Mouse (Mus musculus) neural tube, embryonic 13.5 days (tissue): ENCODE measurements around the gene Gdf10. TPM values are rescaled to one million over a fixed set of nuclear protein-coding genes. Genes with fewer than 3 reads are reported as not detected.

Source experiments
- ATAC-seq: fragments of 200-750 bp; cut with Nextera tagmentation; 2 replicates; pipeline ENCODE4 v1.8.0; 2017; ENCODE audit warnings: low read depth, mild to moderate bottlenecking, moderate TSS enrichment, moderate library complexity
- H3K27ac ChIP-seq: fragments of 300-500 bp; sonication (generic); replicated peaks from 2 replicates; pipeline ENCODE4 v1.5.1; 2015; ENCODE audit warnings: moderate library complexity, mild to moderate bottlenecking, inconsistent platforms
- H3K27me3 ChIP-seq: fragments of 300-500 bp; sonication (generic); 2 replicates; pipeline ENCODE4 v1.6.1; 2015; ENCODE audit warnings: mild to moderate bottlenecking, inconsistent platforms
- H3K36me3 ChIP-seq: fragments of 300-500 bp; sonication (generic); 2 replicates; pipeline ENCODE4 v1.6.1; 2015; ENCODE audit warnings: mild to moderate bottlenecking, inconsistent platforms
- H3K4me1 ChIP-seq: fragments of 300-500 bp; sonication (generic); replicated peaks from 2 replicates; pipeline ENCODE4 v1.6.1; 2015; ENCODE audit warnings: inconsistent platforms
- H3K4me2 ChIP-seq: fragments of 300-500 bp; sonication (generic); 2 replicates; pipeline ENCODE4 v1.6.1; 2015; ENCODE audit warnings: inconsistent platforms, mild to moderate bottlenecking, moderate library complexity
- H3K4me3 ChIP-seq: fragments of 300-500 bp; sonication (generic); 2 replicates; pipeline ENCODE4 v1.5.1; 2015; ENCODE audit warnings: mild to moderate bottlenecking, inconsistent platforms
- H3K9ac ChIP-seq: fragments of 300-500 bp; sonication (generic); 2 replicates; pipeline ENCODE4 v1.6.1; 2015; ENCODE audit warnings: moderate library complexity, mild to moderate bottlenecking, inconsistent platforms
- H3K9me3 ChIP-seq: fragments of 300-500 bp; sonication (generic); 2 replicates; pipeline ENCODE4 v1.6.1; 2016; ENCODE audit warnings: inconsistent platforms
- WGBS: fragments of 180-500 bp; shearing (Covaris S2); methylation state at CpG from one replicate; pipeline ENCODE4 v1.1.7; 2015; 5-methylcytosine and 5-hydroxymethylcytosine counted together
- polyA plus RNA-seq: library from polyadenylated mRNA; unstranded; fragments of >200 nt; fragmentation: Nextera tagmentation; extraction: Ambion mirVana; gene quantifications from 2 replicates; pipeline ENCODE4 v1.2.1, GENCODE M21; 2015

The Gdf10 gene
- polyA plus RNA-seq, 1 experiment from 2014 or later: 9.2 TPM

DNA sequence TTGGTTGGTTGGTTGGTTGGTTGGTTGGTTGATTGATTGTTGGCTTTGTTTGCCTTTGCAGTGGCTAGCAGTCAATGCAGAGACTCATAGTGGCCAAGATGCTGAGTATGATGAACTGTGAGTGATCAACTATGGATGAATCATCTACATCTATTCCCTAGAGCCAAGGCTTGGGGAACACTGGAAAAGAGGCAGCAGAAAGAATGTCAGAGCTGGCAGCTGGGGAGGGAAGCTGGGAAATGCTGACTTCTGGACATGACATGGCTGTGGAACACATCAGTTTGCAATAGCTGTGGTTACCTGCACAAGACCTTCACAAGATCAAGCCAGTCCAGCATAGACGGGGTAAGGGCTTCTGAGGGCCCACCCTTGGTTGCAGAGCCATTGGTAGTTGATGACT lies 20.2 kb upstream of the Gdf10 start:
- H3K36me3 ChIP-seq: no peaks in the 10 kb centered on the region
- 88% methylated on average over 1 of the region's 1 CpGs for WGBS
- no peaks in the 10 kb centered on the region for H3K4me1 ChIP-seq
- H3K4me2 ChIP-seq: no peak overlapping the region
- no peak overlapping the region for H3K9ac ChIP-seq
- no peak for ATAC-seq
- no peak overlapping the region for H3K4me3 ChIP-seq
- no peaks in the 10 kb centered on the region for H3K27me3 ChIP-seq
- H3K9me3 ChIP-seq: no peaks in the 10 kb centered on the region
- H3K27ac ChIP-seq: no peak overlapping the region

DNA sequence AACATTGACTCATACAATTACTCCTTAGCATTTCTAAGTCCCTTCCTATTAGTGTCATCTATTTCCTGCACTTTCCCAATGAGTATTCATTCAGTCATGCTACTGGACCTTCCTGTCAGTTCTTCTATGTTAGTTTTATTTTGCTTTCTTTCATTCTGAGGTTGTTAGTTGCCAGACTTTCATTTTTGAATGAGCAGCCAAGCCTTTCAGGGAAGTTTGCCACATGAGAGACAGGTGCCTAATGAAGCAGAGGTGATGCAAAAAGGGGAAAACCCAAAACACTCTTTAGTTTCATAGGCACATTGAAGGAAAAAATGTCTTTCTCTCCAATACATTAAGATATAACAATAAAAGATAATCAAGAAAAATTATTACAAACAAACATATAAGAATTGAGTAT lies 18.5 kb upstream of the Gdf10 start:
- no peaks in the 10 kb centered on the region for H3K9me3 ChIP-seq
- H3K4me1 ChIP-seq: no peaks in the 10 kb centered on the region
- ATAC-seq: no peak

DNA sequence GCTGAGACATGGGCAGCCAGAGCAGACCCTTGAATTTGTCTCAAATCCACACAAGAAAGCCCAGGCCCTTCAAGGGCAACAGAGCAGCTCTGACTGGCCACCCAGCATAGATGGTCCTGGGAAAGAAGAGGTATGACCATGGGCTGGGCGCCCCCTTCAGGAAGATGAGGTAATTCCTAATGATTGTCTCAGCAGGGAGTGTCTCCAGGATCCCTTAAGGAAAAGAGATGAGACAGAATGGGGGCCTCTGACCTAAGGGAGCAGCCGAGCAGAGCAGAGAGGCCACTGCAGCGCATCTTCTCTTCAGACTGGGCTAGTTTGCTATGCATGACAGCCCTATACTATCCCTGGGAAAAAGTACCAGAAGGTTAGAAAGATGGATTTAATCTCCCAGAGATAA lies 9.7 kb upstream of the Gdf10 start:
- no peak overlapping the region for H3K4me2 ChIP-seq
- 34% methylated on average over 3 of the region's 3 CpGs for WGBS
- no peak for ATAC-seq

More for the DNA sequence above, 18.5 kb upstream of the Gdf10 start:
- Histone ChIP-seq H3K36me3 (no peaks in the 10 kb centered on the region), H3K4me2 (no peak overlapping the region), H3K27me3 (no peaks in the 10 kb centered on the region), H3K9ac (no peak overlapping the region), H3K27ac (no peak overlapping the region), H3K4me3 (no peak overlapping the region)

DNA sequence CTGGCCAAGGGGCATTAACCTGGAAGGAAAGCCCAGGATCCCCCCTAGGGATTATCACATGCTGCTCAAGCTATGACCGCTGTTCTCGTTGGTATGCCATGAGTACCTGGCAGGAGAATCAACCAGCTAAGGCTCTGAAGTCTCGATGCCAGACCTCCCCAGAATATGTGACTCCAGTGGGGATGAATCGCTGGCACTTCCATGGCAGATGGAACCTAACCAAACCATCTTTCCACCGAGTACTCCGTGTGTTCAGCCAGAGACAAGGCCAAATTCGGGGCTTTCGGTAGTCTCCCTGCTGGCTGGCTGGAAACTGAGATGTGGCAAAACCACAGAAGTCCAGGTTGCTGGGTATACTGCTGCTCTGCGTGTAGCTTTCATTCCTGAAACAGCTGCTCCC lies 9.2 kb upstream of the Gdf10 start:
- Histone ChIP-seq H3K4me3 (no peak overlapping the region), H3K27me3 (peaks cover 16% of the 10 kb centered on the region), H3K4me2 (no peak overlapping the region), H3K9ac (no peak overlapping the region), H3K36me3 (no peaks in the 10 kb centered on the region), H3K9me3 (no peaks in the 10 kb centered on the region), H3K4me1 (peaks cover 10% of the 10 kb centered on the region), H3K27ac (no peak overlapping the region)
- ATAC-seq: no peak
- 94% methylated on average over 9 of the region's 9 CpGs for WGBS

More for the DNA sequence above, 9.7 kb upstream of the Gdf10 start:
- Histone ChIP-seq H3K4me1 (peaks cover 5% of the 10 kb centered on the region), H3K9ac (no peak overlapping the region), H3K4me3 (no peak overlapping the region), H3K36me3 (no peaks in the 10 kb centered on the region), H3K27ac (no peak overlapping the region), H3K9me3 (no peaks in the 10 kb centered on the region), H3K27me3 (peaks cover 13% of the 10 kb centered on the region)

DNA sequence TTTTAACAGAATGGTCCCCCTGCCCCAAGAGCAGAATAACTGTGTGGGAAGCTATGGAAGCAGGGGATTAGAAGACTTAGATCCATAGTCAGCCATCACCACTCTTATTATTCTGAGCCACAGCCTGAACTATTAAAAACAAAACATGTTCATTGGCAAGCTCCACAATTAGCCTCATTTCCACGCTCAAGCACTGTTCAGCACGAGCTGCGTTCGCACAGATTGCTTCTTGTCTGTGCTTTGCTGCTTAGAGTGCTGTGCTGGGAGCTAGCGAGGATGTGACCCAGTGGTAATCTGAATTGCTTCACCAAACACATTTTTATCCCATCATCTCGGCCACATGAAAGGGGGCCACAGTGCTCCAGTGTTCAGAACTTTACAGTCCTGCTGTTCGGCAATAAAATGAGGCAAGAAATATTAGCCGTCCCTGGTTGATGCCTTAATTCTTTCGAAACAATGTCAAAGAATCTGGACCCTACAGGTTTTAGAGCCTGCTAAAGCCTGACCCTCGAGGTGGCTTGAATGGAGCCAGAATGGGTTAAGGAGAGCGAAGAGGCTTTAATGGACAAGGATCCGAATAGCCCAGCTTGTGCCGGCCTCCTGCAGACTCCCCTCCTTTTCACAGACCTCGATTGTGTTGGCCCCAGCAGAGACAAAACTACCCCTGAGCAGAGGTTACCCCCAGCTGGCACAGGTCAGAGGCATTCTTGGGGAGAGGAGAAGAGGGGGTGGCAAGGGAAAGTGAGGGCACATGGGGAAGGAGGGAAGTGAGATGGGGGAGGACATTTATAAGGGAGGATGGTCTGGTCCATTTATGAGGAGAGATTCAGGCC lies 2.4 kb upstream of the Gdf10 start:
- H3K4me1 ChIP-seq: peaks cover 48% of the 10 kb centered on the region
- peaks cover 83% of the 10 kb centered on the region for H3K27me3 ChIP-seq
- ATAC-seq: 0 out of 2 replicates have a peak, but pooled peaks have one; percentile 32
- no peak overlapping the region for H3K4me3 ChIP-seq
- no peaks in the 10 kb centered on the region for H3K9me3 ChIP-seq
- no peaks in the 10 kb centered on the region for H3K36me3 ChIP-seq
- H3K27ac ChIP-seq: no peak overlapping the region
- no peak overlapping the region for H3K9ac ChIP-seq
- WGBS: 7% methylated on average over 14 of the region's 14 CpGs
- H3K4me2 ChIP-seq: no peak overlapping the region

DNA sequence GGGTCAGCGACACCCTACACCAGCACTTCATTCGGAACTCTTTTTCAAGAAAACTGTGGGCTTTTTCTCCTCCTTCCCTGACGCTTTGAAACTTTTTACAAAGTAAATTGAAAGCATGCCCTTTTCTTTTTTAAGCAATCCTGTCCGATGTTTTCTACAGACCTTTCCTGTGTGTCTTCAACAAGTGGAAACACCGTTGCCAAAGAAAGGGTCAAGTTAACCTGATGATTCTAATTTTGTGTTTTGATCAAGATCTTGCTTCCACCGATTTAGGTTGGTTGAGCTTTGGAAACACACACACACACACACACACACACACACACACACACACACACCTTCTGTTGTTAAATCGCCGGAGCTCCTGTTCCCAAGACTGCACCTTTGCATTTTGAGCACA lies 618 bp upstream of the Gdf10 start:
- Histone ChIP-seq H3K27me3 (peaks cover 92% of the 10 kb centered on the region), H3K27ac (no peak overlapping the region), H3K9me3 (no peaks in the 10 kb centered on the region), H3K9ac (peak overlapping the region; percentile 64), H3K4me3 (peak overlapping the region; percentile 52), H3K4me1 (peaks cover 48% of the 10 kb centered on the region), H3K36me3 (no peaks in the 10 kb centered on the region), H3K4me2 (peak overlapping the region; percentile 87)
- WGBS: 14% methylated on average over 8 of the region's 8 CpGs
- ATAC-seq: no peak

DNA sequence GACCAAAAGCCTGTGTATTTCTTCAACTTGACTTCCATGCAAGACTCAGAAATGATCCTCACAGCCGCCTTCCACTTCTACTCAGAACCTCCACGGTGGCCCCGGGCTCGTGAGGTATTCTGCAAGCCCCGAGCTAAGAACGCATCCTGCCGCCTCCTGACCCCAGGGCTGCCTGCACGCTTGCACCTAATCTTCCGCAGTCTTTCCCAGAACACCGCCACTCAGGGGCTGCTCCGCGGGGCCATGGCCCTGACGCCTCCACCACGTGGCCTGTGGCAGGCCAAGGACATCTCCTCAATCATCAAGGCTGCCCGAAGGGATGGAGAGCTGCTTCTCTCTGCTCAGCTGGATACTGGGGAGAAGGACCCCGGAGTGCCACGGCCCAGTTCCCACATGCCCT lies 8.5 kb downstream of the Gdf10 start:
- no peak overlapping the region for H3K4me2 ChIP-seq
- no peak overlapping the region for H3K4me3 ChIP-seq
- H3K27ac ChIP-seq: no peak overlapping the region
- no peaks in the 10 kb centered on the region for H3K9me3 ChIP-seq
- no peak overlapping the region for H3K9ac ChIP-seq
- ATAC-seq: no peak
- no peaks in the 10 kb centered on the region for H3K36me3 ChIP-seq
- no peaks in the 10 kb centered on the region for H3K4me1 ChIP-seq
- H3K27me3 ChIP-seq: peaks cover 38% of the 10 kb centered on the region
- WGBS: 68% methylated on average over 17 of the region's 17 CpGs

DNA sequence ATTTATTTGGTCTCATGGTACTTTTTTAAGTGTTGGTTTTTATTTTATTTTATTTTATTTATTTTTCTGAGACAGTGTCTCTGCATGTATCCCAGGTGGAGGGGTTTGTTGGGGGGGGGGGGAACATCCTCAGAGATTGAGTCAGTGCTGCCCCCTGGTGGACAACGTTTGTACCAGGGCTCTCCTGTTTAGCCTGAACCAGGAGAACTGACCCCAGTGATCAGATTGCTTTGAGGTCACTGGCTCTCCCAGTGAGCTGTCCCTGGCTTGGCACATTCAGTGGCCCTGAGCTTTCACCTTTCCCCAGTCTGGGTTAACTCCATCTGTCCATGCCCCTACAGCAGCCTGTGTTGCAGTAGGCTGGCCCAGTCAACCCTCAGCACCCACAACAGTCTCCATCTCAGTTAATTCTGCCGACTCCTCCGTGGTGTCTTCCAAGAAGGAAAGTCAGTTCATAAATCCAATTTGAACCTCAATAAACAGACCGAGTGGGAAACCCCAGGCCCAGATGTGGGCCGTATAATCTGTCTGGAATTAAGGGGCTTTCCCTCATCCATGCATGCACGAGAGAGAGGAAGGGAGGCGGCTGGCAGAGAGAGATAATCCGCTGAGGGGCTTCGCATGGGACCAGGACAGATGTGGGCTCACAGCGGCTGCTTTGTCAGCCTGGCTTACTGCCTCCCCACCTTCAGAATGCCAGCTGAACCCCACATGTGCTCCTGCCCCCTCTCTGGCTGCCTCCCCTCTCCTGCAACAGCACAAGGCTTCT lies 9.7 kb downstream of the Gdf10 start:
- ATAC-seq: peak; percentile 41; the same call in 1 of the 2 replicates
- Histone ChIP-seq H3K27me3 (peaks cover 31% of the 10 kb centered on the region), H3K9me3 (no peaks in the 10 kb centered on the region), H3K4me2 (no peak overlapping the region), H3K36me3 (no peaks in the 10 kb centered on the region), H3K9ac (no peak overlapping the region), H3K27ac (no peak overlapping the region), H3K4me3 (no peak overlapping the region), H3K4me1 (no peaks in the 10 kb centered on the region)
- WGBS: 64% methylated on average over 10 of the region's 10 CpGs

DNA sequence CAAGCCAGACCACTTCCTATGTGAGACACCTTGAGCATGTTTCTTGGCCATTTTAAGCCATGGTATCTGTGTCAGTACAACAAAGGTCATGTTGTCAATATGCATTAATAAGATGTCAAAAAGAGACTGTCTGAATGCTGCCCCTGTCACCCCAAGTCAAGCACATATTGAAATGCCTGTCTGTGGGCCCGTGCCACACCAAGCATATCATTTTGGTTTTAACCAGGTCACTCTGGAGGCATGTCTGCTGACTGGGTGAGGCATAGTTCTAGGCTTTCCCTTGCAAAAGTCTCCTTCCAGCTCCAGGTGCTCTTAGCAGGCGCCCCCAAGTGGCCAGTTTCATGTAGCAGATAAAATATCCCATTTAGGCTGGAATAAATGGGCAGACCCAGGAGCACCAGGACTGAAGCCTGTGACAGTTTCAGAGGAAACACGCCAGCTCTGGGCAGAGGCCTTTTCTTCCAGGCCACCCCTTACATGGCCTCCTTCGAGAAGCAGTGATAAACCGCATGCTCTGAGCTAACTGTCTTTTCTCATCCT lies 10.5 kb downstream of the Gdf10 start:
- Histone ChIP-seq H3K9ac (no peak overlapping the region), H3K27me3 (peaks cover 31% of the 10 kb centered on the region), H3K4me3 (no peak overlapping the region), H3K27ac (no peak overlapping the region), H3K4me2 (no peak overlapping the region), H3K9me3 (no peaks in the 10 kb centered on the region), H3K4me1 (no peaks in the 10 kb centered on the region), H3K36me3 (no peaks in the 10 kb centered on the region)
- 46% methylated on average over 5 of the region's 5 CpGs for WGBS
- ATAC-seq: no peak

DNA sequence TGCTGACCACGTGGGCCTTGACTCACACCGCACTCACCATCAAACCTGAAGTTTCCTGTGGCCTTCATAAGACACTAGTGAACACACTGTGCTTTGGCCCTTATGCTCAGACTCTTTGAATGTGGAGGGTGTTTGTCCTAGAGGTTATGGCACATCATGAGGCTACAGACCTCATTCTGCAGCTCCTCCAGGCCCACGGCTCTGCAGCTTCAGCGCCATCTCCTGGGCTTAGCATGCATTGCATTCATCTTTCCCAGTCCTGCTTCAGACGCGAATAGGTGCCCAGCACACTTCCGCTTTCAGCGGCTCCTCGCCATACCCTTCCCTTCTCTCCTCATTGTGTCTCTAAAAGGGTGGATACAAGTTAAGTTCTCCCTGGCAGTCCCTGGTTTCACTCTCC lies 15.7 kb downstream of the Gdf10 start:
- Histone ChIP-seq H3K27me3 (0 out of 2 replicates have a peak, but pooled peaks cover 5% of the 10 kb centered on the region), H3K9ac (peak overlapping the region; percentile 54), H3K9me3 (no peaks in the 10 kb centered on the region), H3K4me2 (peak overlapping the region; percentile 42), H3K27ac (no peak overlapping the region), H3K4me3 (no peak overlapping the region), H3K4me1 (peaks cover 3% of the 10 kb centered on the region), H3K36me3 (no peaks in the 10 kb centered on the region)
- ATAC-seq: peak; percentile 65
- WGBS: 24% methylated on average over 9 of the region's 9 CpGs

DNA sequence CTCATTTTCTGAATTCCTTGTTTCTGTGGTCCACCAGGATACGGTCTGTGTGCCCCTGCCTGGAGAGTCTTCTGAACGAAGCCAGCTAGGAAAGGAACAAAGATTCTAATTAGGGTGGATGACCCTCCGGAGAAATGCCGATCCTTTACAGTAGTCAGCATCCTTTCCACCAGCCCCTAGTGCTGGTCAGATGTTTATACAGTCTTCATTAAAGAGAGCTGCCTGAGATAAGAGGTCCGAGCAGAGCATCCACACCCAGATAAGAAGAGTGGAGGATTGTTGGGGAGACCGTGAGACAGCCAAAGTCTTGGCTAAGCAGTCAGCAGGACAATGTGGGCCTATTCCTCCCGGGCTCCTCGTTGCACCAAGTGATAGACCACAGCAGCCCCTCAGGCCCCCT lies 17.4 kb downstream of the Gdf10 start, which contains the start of gene Gdf2:
Gene Gdf2, plus strand, starts transcription at position 301 of the 400 bp plus-strand sequence.
- peaks cover 3% of the 10 kb centered on the region for H3K4me1 ChIP-seq
- H3K27me3 ChIP-seq: 0 out of 2 replicates have a peak, but pooled peaks cover 1% of the 10 kb centered on the region
- WGBS: 79% methylated on average over 8 of the region's 8 CpGs
- ATAC-seq: no peak
- no peak within 1 kb of the TSS for H3K4me2 ChIP-seq
- H3K9ac ChIP-seq: no peak within 1 kb of the TSS
- no peak within 1 kb of the TSS for H3K27ac ChIP-seq
- H3K9me3 ChIP-seq: no peaks in the 10 kb centered on the region
- H3K4me3 ChIP-seq: no peak within 1 kb of the TSS
- H3K36me3 ChIP-seq: no peaks in the 10 kb centered on the region

DNA sequence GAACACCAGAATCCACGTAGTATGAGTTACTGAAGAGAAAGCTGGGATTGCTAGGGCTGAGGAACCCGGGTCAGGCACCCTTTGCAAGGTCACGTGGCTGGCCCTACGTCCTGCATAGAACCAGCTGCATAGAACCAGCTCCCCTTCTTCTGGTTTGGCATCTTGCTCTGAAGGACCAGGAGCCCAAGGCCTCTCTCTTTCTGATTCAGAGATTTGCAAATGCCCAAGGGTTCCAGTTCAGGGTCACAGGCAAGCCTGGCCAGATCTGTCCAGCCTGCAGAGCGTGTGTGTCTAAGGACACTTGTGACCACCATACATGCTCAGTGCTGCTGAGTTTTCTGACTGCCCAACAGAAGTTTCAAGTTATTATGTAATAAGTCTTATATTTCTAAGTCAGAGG lies 18.8 kb downstream of the Gdf10 start:
- Histone ChIP-seq H3K4me3 (no peak overlapping the region), H3K27ac (no peak overlapping the region), H3K4me2 (no peak overlapping the region), H3K4me1 (peaks cover 3% of the 10 kb centered on the region), H3K9ac (no peak overlapping the region), H3K36me3 (no peaks in the 10 kb centered on the region), H3K9me3 (no peaks in the 10 kb centered on the region), H3K27me3 (no peaks in the 10 kb centered on the region)
- ATAC-seq: no peak
- WGBS: 86% methylated on average over 5 of the region's 5 CpGs
